Mouse (Mus musculus) heart, postnatal 36 days (tissue): ENCODE results near the gene Dvl2. TPM values are rescaled to one million over a fixed set of nuclear protein-coding genes. Genes with fewer than 3 reads are reported as not detected.
"Not testable (repeated sequence)": the region's sequence is repeated elsewhere in the genome, so short reads cannot be mapped to it uniquely, and the experiment has no call there.

ENCODE experiments used
- DNase-seq, 2 experiments: peaks; one replicate each; pipeline ENCODE4 v3.0.0; 2021 to 2022
- intact Hi-C: fragments of 180-260 bp; cut with DNase I; formaldehyde crosslinking; loops from one replicate; pipeline ENCODE4 v1.15.1; 2025
- total RNA-seq, 2 experiments: library from RNA; stranded (reverse); gene quantifications; 2 replicates each; pipeline ENCODE4 v1.2.3; 2021

The Dvl2 gene
- 1 to 10 TPM; 5.0 to 6.1 TPM for total RNA-seq

DNA sequence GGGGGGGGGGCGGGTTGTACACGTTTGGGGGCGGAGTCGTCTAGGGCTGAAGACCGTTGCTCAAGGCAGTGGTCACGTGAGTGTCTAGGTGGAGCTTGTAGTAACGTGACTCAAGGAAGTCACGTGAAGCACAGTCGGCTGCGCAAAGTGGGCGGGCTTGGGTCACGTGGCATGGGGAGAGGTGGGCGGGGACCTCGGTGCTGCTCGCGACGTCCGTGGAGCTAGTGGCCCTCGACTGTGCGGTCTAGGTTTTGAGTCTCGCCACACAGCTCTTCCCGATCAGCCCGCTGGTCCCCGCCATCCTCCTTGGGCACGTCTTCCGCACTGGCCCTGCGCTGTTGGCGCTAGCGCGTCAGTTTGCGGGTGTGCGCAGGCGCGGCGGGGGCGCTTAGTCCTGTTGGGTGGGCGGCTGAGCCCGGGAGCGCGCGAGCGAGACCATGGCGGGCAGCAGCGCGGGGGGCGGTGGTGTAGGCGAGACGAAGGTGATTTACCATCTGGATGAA lies at the start of gene Dvl2:
Dvl2 (plus strand) TSS at position 200 of the 503 bp plus-strand sequence.
- intact Hi-C loops = loop anchor here (2.0 kb wide), 1 partner anchor 14 kb away; the partner anchor contains the start of gene Acadvl
- peak; percentile 85 for DNase-seq

DNA sequence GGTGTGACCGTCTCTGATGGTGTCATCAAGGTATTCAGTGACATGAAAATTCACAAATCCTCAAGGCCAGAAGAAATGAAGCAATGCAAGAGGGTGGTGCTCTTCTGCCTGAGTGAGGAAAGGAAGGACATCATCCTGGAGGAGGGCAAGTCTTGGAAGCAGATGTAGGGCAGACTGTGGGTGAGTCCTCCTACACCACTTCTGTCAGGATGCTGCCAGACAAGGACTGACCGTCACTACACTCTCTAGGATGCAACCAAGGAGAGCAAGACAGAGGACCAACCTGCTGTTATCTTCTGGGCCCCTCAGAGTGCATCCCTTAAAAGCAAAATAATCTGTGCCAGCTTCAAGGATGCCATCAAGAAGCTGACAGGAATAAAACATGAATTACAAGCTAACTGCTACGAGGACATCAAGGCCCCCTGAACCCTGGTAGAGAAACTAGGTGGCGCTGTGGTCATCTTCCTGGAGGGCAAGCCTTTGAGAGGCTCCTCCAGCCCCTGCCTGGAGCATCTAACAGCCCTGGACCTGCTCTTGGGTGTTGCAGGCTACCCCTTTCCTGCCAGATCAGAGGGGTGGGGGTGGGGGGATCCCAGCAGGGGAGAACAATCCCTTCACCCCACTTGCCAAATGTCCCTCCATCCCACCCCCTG lies 49.5 kb upstream of the Dvl2 start:
- no peak for DNase-seq
- intact Hi-C loops = no loop called here

DNA sequence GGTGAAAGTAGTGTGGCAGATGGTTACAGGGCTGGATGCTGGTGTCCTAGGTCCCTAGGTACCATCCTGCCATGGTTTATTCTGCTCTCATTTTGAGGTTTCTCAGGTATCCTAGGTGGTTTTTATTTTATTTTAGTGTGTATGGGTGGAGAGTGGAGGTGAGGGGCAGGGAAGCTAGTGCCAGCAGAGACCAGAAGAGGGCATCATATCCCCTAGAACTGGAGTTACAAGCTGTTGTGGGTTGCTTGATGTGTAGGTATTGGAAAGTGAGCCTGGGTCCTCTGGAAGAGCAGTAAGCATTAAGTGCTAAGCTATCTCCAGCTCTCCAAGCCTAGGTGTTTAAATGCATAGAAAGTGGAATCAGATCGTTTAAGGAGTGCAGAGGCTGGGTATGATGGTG lies 48.1 kb upstream of the Dvl2 start:
- DNase-seq = no peak
- intact Hi-C loops = no loop called here

DNA sequence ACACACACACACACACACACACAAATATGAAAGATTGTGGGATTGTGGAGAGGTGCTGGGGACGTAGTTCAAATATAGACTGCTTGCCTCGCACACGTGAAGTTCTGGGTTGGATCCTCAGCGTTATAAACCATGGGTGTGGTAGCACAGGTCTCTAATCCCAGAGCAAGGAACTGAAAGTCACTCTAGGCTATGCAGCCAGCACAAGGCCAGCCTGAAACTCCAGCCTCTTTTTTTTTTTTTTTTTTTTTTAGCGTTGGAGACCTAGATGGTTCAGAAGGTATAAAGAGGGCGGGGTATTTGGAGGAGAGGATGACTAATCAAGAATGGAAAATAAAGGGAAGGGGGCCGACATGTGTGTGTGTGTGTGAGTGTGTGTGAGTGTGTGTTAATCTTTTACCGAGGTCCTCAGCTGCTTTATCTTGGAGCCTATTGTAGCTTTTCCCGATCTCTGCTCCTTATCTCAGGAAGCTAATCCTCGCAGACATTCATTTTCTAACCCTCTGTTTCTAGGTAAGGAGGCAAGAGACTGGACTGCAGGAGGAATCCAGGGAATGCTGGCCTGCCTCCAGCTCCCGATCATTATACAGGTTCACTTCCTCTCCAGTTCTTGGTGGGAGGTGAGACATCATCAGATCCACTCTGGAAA lies 47.0 kb upstream of the Dvl2 start:
- DNase-seq = no peak

DNA sequence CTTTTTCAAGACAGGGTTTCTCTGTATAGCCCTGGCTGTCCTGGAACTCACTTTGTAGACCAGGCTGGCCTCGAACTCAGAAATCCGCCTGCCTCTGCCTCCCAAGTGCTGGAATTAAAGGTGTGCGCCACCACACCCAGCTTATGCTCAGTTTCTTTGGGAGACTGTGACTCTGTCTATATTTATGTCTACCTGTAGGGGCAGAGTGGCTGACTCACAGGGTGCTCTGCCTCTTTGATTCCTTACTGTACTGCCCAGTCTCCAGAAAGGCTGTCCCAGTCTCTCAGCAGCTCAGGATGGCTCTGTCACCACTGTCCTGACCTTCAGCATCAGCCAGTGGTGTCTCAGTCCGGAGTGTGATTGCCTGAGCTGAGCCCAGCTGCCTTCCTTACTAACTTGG lies 44.8 kb upstream of the Dvl2 start:
- intact Hi-C loops, DNase-seq: not testable (repeated sequence)

More for the DNA sequence above, 47.0 kb upstream of the Dvl2 start:
- intact Hi-C loops = no loop called here

DNA sequence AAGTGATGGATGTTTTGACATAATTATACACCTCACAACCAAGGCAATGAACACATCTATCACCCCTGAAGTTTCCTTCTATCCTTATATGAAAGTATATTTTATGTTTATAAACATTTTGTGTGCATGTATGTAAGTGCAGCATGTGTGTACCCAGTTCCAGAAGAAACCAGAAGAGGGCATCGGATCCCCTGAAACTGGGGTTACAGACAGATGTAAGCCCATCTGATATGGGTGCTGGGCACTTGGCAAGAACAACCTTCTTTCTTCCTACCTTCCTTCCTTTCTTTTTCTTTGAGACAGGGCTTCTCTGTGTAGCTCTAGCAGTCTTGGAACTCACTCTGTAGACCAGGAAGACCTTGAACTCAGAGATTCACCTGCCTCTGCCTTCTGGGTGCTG lies 44.2 kb upstream of the Dvl2 start:
- DNase-seq = no peak
- intact Hi-C loops = no loop called here

DNA sequence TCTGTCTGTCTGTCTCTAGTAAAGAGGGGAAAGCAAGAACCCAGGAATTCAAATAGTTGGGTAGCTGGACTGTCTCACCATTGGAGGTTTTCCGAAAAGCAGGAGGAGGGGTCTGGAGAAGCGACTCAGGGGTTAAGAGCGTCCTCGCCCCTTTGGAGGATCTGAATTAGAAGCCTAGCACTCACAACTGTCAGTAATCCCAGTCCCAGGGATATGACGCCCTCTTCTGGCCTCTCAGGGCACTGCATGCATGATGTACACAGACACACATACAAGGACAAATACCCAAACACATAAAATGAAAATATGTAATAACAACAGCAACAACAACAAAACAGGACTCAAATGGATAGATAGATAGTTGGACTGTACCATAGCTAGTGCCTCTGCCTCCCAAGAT lies 39.8 kb upstream of the Dvl2 start:
- intact Hi-C loops = no loop called here
- no peak for DNase-seq

DNA sequence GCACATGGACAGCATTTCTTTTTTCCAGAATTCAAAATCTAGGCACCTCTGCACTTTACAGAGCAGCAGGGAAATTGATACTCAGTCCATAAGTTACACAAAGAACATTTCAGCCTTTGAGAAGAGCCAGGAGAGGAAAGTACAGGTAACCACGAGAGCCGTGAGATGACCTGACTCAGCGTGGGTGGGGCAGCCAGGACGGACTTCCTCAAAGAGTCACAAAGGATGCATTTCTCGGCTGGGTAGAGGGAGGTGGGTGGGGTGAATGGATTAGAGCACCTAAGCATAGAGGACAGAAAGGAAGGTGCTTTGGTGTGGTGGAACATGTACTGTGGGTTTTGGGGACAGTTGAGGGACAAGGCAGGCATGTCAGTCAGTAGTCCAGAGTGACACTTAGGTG lies 38.6 kb upstream of the Dvl2 start:
- DNase-seq = no peak

DNA sequence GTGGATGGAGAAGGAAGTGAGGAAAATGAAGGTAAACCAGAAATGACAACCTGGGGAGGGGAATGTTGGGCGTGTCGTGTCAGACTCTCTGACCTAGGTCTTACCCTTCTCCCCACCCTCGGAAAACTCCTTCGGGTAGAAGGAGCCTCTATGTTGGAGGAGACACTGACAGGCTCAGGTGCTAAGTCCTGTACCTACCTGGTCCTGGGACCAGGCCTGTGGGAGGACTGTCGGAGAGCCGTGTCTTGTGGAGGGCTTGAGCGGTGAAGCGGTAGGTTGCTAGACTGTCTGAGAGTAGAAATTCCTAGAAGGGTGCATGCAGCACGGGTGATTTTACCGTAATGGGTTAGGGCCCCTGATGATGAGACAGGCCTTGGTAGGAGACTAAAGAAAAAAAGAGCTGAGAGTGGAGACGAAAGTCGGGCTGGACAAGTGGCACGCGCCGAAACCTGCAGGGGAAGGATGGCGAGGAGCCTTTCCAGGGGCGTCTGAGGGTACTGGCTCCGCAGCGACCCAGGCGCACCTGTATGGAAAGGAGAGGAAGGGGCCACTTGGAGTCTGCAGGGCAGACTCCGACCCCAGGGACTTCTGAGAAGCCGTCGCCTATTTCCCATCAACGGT lies 35.6 kb upstream of the Dvl2 start, which contains the start of gene Cldn7:
Cldn7 (plus strand) TSS at position 130 of the 621 bp plus-strand sequence.
- intact Hi-C loops = no loop called here
- DNase-seq = no peak

More for the DNA sequence above, 38.6 kb upstream of the Dvl2 start:
- intact Hi-C loops = no loop called here

DNA sequence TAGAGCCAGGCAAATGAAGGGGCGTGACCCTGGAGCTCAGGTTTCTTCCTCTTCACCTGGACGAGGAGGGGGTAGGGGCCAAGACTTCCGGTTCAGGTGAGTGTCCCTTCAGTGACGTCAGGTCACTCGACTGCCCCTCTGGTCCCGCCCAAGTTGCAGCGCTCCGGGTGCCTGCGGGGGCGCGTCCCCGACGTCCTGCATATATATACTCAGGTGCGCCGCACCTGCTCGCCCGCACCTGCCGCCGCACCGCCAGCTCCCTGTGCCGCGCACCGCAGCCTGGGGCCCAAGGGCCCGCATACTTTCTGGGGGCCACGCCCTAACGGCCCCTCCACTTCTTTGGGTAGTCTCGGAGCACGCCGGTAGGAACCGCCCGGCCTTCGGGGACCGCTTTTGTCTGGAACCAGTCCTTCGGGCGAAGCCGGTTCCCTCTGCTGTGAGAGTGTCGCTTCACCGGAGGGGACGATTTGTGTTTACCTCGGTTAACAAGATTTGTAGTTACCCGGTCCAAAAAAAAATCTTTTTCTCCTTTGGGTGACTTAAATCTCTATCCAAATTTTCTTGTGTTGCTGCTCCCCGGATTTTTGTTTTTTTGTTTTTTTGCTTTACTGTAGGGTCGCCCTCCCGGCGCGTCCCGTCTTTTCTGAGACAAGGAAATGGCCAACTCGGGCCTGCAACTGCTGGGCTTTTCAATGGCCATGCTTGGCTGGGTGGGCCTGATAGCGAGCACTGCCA lies 35.0 kb upstream of the Dvl2 start:
- intact Hi-C loops = no loop called here
- no peak for DNase-seq

DNA sequence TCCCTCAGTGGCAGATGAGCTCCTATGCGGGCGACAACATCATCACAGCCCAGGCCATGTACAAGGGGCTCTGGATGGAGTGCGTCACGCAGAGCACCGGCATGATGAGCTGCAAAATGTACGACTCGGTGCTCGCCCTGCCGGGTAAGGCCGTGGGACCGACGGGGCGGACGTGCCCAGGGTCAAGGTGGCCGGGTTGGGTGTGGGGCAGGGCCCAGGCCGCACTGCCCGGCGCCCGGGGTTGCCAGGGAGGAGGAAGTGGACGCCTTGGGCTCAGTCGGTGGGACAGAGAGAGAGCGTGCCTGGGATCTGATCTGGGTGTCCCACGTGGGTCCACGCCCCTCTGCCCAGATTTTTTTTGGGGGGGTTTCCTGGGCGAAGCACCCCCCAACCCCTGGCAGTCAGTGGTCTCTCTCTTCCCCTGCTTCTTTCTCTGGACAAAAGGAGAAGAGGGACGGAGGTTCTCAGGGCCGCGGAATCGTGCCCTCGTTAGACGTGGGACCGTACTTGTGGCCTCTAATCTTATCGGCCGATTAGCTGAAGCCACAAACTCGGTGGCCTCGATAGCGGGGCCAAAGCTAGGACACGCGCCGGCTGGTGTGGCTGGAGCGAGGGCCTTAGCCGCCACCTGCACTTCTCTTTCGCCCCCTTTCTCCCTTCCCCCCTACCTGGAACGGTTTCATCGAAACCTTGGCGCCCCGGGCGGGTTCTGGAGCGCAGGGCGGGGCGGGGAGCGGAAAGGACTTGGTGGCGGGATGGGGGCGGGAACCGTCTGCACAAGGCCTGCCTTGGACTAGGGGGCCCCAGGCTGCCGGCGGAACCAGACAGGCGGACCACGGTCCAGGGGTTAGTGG lies 34.2 kb upstream of the Dvl2 start:
- DNase-seq = peak; percentile 32 to 35
- intact Hi-C loops = no loop called here

DNA sequence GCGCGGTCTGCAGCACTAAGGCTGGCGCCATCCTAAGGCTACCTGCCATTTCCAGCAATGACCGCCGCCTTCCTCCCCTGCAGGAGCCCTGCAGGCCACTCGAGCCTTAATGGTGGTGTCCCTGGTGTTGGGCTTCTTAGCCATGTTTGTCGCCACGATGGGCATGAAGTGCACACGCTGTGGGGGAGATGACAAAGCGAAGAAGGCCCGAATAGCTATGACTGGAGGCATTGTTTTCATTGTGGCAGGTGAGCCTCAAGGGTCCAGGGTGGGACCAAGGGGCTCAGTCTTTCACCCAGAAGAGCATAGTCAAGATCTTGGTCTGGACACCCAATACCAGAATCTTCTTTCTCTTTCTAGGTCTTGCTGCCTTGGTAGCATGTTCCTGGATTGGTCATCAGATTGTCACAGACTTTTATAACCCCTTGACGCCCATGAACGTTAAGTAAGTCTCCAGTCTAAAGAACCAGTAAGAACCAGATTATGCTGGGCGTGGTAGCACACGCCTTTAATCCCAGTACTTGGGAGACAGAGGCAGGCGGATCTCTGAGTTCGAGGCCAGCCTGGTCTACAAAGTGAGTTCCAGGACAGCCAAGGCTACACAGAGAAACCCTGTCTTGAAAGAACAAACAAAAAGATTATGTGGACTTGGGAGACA lies 33.4 kb upstream of the Dvl2 start:
- intact Hi-C loops = no loop called here
- DNase-seq = no peak

DNA sequence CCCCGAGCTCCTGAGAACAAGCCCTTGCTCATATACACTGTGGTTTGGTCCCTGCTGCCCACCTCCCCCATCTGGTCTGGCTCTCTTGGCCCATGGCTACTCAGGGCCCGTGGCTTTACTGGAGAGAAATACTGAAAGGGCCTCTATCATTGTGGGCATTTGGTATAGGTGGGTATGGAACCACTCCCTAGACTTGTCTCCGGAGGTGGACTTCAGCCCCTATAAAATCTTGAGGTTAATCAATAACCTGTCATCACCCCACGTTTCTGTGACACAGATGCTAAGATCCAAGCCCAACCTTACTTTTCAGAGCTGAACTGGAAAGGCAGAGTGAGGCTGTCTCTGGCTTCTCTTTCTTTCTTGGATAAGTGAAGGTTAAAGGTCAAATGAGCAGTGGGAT lies 31.6 kb upstream of the Dvl2 start:
- no peak for DNase-seq
- intact Hi-C loops = no loop called here

DNA sequence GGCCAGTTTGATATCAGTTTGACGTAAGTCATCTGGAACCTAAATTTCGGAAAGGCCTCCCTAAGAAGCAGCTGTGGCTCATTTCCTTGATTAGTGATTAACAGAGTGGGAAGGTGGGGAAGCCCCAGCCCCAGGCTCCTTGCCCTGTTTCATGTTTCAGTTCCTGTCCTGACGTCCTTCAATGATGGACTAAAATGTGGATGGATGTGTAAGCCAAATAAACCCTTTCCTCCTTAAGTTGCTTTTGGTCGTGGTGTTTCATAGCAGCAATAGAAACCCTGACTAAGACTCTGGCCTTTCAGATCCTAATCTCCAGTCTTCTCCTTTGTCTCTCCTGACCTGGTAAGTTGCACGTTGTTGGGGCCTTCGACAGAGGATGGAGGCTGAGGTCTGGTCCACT lies 30.2 kb upstream of the Dvl2 start:
- no peak for DNase-seq
- intact Hi-C loops = no loop called here

DNA sequence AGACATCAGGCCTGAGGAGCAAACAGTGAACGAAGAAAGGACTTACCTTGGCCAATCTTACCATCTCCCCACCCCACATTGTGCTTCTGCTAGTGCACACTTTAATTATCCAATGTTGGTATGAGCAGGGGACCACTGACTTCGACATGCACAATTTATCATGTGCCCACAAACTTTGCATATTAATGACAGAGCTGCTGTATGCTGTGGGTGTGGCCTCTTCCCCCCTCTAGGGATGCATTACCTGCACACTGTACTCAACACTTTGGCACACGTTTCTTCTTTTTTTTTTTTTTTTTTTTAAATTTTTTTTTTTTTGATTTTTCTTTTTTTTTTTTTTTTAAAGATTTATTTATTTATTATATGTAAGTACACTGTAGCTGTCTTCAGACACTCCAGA lies 29.6 kb upstream of the Dvl2 start:
- intact Hi-C loops = no loop called here
- DNase-seq = no peak

DNA sequence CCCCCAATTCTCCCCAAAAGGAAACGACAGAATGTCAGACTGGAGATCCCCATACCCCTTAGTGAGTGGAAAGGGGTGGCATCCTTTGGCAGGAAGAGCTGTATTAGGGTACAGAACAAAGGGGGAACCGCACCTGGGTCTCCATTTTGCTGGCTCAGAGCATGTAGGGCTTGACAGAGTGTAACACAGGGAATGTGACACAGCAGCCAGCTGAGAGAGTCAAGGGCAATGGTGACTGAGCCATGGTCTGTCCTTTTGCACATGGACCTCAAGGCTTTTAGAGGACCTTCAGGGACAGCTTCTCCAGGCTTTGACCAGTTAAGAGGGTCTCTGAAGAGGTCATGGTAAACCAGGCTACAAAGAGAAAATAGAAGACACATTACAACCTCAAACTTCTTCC lies 25.5 kb upstream of the Dvl2 start:
- intact Hi-C loops = no loop called here
- DNase-seq = no peak

DNA sequence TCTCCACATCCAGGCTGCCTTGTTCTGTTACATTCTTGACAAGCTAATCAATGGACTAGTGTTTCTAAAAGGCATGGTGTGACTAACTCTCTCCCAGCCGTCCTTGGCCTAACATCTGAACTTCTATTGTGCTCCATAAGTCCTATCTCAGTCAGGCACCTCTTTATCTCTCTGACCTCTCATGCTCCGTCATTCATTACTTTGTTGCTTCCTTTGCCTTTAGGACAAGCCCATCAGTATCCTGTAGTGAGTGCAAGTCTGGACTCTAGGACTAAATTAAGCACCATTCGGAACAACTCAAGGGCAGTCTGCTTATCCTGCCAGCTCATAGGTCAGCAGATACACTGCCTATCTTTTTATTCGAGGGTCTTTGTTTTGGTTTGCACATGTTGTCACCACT lies 24.1 kb upstream of the Dvl2 start:
- intact Hi-C loops = no loop called here

DNA sequence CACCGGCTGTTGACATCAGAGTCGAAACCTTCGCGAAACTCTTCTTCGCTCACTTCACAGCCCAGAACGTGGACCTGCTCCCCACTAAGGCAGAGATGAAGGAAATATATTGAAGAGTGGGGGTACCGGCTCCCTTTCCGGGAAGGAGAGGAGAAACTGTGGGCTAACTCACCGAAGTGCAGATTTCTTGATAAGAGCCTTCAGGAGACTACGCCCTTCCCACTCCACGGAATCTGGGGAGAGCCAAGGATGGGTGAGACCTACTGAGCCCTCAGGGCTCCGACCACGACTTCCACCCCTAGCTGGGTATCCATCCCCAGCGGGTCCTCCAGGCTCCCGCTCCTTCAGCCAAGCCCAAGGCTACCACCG lies 20.6 kb upstream of the Dvl2 start:
- no peak for DNase-seq
- intact Hi-C loops = loop anchor here (2.0 kb wide), 3 partner anchors 15 to 59 kb away; partner anchors contain the start of genes Acadvl, Eif5a and Phf23

More for the DNA sequence above, 24.1 kb upstream of the Dvl2 start:
- no peak for DNase-seq
